Mouse (Mus musculus) stomach, embryonic 16.5 days (tissue): ENCODE results near the gene Ctsk. TPM values are rescaled to one million over a fixed set of nuclear protein-coding genes. Genes with fewer than 3 reads are reported as not detected.

ENCODE experiments used
- ATAC-seq: fragments of 200-750 bp; cut with Nextera tagmentation; 2 replicates; pipeline ENCODE4 v1.8.0; 2017; ENCODE audit warnings: moderate number of reproducible peaks, moderate TSS enrichment; ENCODE audit not compliant: insufficient read depth, low FRiP score
- H3K27ac ChIP-seq: fragments of 300-500 bp; sonication (generic); 2 replicates; pipeline ENCODE4 v1.5.1; 2014; ENCODE audit warnings: low read length
- H3K27me3 ChIP-seq: fragments of 300-500 bp; sonication (generic); 2 replicates; pipeline ENCODE4 v1.6.1; 2014; ENCODE audit warnings: low read length, control low read depth, mixed read lengths; ENCODE audit not compliant: control insufficient read depth, insufficient read depth
- H3K36me3 ChIP-seq: fragments of 300-500 bp; sonication (generic); 2 replicates; pipeline ENCODE4 v1.6.1; 2014; ENCODE audit warnings: low read length; ENCODE audit not compliant: control insufficient read depth, insufficient read depth
- H3K4me1 ChIP-seq: fragments of 300-500 bp; sonication (generic); 2 replicates; pipeline ENCODE4 v1.6.1; 2014; ENCODE audit warnings: low read length, control low read depth, mixed read lengths; ENCODE audit not compliant: control insufficient read depth, insufficient read depth
- H3K4me2 ChIP-seq: fragments of 300-500 bp; sonication (generic); 2 replicates; pipeline ENCODE4 v1.6.1; 2014; ENCODE audit warnings: low read depth, low read length, mixed read lengths
- H3K4me3 ChIP-seq: fragments of 300-500 bp; sonication (generic); replicated peaks from 2 replicates; pipeline ENCODE4 v1.5.1; 2014; ENCODE audit warnings: mild to moderate bottlenecking, low read length
- H3K9ac ChIP-seq: fragments of 300-500 bp; sonication (generic); 2 replicates; pipeline ENCODE4 v1.6.1; 2014; ENCODE audit warnings: low read length
- H3K9me3 ChIP-seq: fragments of 300-500 bp; sonication (generic); replicated peaks from 2 replicates; pipeline ENCODE4 v1.6.1; 2016; ENCODE audit warnings: low read length, control low read depth; ENCODE audit not compliant: control insufficient read depth
- WGBS: fragments of 180-500 bp; shearing (Covaris S2); extraction: QIAGEN DNeasy Blood & Tissue Kit; methylation state at CpG from one replicate; pipeline ENCODE4 v1.1.7; 2014; 5-methylcytosine and 5-hydroxymethylcytosine counted together
- polyA plus RNA-seq: library from polyadenylated mRNA; unstranded; fragments of >200 nt; fragmentation: Nextera tagmentation; extraction: Ambion mirVana; gene quantifications from 2 replicates; pipeline ENCODE4 v1.2.1, GENCODE M21; 2015

Gene Ctsk
- 15.6 and 16.7 TPM in 2 replicates for polyA plus RNA-seq

DNA sequence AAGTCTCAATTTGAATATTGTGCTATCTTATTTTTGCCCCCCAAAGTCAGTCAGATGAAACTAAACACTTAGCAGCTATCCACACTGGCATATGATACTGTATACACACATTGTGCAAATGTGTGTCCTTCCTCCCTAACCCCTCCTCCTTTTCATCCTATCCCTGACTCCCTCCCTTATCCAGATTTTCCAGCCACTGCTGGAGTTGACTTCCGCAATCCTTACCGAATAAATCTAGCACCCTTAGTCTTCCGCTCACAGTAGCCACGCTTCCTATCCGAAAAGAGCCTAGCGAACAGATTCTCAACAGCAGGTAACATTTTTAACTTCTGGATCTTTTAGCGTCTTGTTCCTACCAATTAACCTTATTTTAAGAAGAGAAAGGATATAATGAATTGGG lies at the start of gene Ctsk:
Ctsk (plus strand) TSS at position 233 of the 400 bp plus-strand sequence.
- Histone ChIP-seq H3K9ac (peak within 1 kb of the TSS; percentile 46), H3K4me3 (peak within 1 kb of the TSS; percentile 34), H3K9me3 (no peaks in the 10 kb centered on the region), H3K36me3 (no peaks in the 10 kb centered on the region), H3K4me1 (peaks cover 5% of the 10 kb centered on the region; the same call in 1 of the 2 replicates), H3K27ac (peak within 1 kb of the TSS; percentile 46; the same call in 1 of the 2 replicates), H3K27me3 (no peaks in the 10 kb centered on the region), H3K4me2 (peak within 1 kb of the TSS; percentile 45)
- no peak for ATAC-seq
- WGBS, result 65% methylated on average over 7 of the region's 7 CpGs

DNA sequence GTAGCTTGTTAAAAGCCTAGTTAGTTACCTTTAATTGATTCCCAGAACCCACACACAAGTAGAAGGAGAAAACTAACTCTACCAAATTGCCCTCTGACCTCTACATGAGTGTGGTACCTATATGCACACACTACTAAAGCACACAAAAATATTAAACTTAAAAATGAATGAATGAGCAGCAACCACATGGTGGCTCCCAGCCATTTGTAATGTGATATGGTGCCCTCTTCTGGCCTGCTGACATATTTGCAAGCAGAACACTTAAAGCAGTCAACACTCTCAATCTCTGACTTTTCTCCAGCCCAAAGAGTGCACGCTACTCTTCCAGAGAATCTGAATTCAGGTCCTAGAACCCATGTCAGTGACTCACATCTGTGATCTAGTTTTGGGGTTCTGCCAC lies 48.6 kb upstream of the Ctsk start:
- H3K4me3 ChIP-seq, result no peak overlapping the region

DNA sequence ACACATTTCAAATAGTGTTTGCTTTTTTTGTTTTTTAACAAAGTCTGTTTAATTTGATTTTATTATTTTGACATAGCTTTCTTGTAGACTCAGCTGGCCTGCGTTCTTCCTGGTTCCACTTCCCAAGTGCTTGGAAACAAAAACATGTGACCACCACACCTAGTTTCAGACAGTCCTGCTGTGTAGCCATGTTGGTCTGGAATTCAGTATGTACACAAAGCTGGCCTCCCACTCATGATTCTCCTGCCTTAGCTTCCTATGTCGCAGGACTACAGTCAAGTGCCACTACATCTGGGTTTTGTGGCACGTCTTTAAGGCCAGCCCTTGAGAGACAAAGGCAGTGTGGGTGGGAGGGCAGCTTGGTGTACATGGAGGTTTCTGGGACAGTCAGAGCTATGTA lies 48.1 kb upstream of the Ctsk start:
- Histone ChIP-seq H3K9ac (no peak overlapping the region), H3K4me3 (no peak overlapping the region), H3K27me3 (no peaks in the 10 kb centered on the region), H3K4me2 (no peak overlapping the region), H3K27ac (no peak overlapping the region), H3K4me1 (no peaks in the 10 kb centered on the region), H3K9me3 (no peaks in the 10 kb centered on the region), H3K36me3 (peaks cover 4% of the 10 kb centered on the region; the same call in 1 of the 2 replicates)
- no peak for ATAC-seq
- 83% methylated on average over 3 of the region's 3 CpGs for WGBS

More for the DNA sequence above, 48.6 kb upstream of the Ctsk start:
- H3K9me3 ChIP-seq, result no peaks in the 10 kb centered on the region
- H3K27me3 ChIP-seq, result no peaks in the 10 kb centered on the region
- 0 out of 2 replicates have a peak, but pooled peaks cover under 1% of the 10 kb centered on the region for H3K4me1 ChIP-seq
- ATAC-seq, result no peak
- no peak overlapping the region for H3K27ac ChIP-seq
- H3K36me3 ChIP-seq, result peaks cover 4% of the 10 kb centered on the region; the same call in 1 of the 2 replicates
- H3K9ac ChIP-seq, result no peak overlapping the region
- 53% methylated on average over 1 of the region's 1 CpGs for WGBS
- no peak overlapping the region for H3K4me2 ChIP-seq

DNA sequence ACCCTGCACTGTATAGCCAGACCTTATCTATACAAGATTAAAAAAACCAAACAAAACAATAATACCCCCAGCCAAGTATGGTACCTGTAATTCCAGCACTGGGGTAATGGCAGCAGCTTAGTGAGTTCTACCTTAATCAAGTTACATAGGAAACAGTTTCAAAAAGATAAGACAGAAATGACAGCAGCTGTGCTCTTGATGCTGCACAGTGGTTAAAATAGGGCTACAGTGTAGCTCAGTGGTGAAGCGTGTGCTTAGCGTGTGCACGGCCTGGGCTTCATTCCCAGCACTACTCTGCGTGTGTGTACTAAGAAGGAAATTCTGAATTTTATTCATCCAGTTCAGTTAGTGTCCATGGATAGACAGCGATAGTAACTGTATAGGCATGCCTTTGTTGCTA lies 42.7 kb upstream of the Ctsk start:
- Histone ChIP-seq H3K9ac (no peak overlapping the region), H3K27ac (no peak overlapping the region), H3K27me3 (no peaks in the 10 kb centered on the region), H3K36me3 (0 out of 2 replicates have a peak, but pooled peaks cover 7% of the 10 kb centered on the region), H3K9me3 (no peaks in the 10 kb centered on the region), H3K4me1 (no peaks in the 10 kb centered on the region), H3K4me3 (no peak overlapping the region), H3K4me2 (no peak overlapping the region)
- 96% methylated on average over 5 of the region's 5 CpGs for WGBS
- ATAC-seq, result no peak

DNA sequence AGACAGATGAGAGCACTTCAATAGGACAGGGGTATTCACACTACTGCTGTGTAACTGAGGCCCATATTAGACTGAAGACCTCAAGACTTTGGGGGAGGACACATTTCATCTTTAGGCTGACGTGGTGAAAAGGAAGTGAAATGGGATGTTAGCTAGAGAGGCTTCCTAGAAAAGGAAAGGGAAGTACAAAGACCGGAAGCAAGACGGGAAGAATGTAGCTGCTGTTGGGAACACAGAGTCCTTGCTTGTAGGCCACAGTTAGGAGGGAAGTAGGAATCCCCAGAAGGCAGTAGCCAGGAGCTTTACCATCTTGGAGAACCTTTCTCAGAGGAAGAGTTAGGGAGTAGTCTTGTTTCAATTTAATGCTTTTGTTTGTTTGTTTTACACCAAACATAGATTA lies 41.3 kb upstream of the Ctsk start:
- Histone ChIP-seq H3K27ac (no peak overlapping the region), H3K27me3 (no peaks in the 10 kb centered on the region), H3K36me3 (0 out of 2 replicates have a peak, but pooled peaks cover 7% of the 10 kb centered on the region), H3K9ac (no peak overlapping the region), H3K9me3 (no peaks in the 10 kb centered on the region), H3K4me3 (no peak overlapping the region), H3K4me2 (no peak overlapping the region), H3K4me1 (no peaks in the 10 kb centered on the region)
- 65% methylated on average over 3 of the region's 3 CpGs for WGBS
- ATAC-seq, result no peak

DNA sequence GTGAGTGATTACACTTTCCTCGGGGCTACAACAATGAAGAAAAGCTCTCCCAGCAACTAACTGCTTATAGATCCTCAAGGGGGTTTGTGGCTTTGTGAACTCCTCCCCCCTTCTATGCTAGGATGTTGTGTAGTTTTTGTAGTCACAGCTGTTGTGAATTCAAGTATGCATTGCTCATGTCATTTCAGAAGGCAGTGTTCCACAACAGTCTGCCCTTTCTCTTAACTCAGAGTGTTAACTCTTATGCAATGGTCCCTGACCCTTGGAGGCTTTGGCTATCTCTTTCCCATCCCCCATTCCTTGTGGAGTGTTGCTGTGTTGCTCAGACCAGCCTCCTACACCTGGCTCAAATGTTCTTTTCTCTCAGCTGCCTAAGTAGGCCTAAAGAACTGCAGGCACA lies 39.7 kb upstream of the Ctsk start:
- Histone ChIP-seq H3K9ac (no peak overlapping the region), H3K4me3 (no peak overlapping the region), H3K4me2 (no peak overlapping the region), H3K4me1 (no peaks in the 10 kb centered on the region), H3K27ac (no peak overlapping the region), H3K9me3 (no peaks in the 10 kb centered on the region), H3K27me3 (no peaks in the 10 kb centered on the region), H3K36me3 (0 out of 2 replicates have a peak, but pooled peaks cover 3% of the 10 kb centered on the region)
- 74% methylated on average over 1 of the region's 1 CpGs for WGBS
- no peak for ATAC-seq

DNA sequence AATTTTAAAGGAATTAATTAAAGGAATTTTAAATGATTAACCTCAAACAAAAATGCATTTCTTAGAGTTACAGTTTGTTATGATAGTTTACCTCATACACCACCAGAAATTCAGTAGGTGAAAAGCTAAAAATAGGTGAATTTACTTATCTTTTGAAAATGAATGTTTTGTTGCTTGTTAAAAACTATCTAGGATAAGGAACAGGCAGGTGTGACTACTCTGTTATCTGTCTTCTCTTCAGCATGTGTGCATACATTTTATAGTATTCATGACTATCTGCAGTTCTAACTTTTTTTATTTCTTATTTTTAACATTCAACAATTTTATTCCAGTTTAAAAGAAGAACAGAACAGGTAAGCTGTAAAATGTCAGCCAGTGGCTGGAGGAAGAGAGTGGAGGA lies 35.2 kb upstream of the Ctsk start:
- Histone ChIP-seq H3K4me2 (no peak overlapping the region), H3K4me3 (no peak overlapping the region), H3K9me3 (no peaks in the 10 kb centered on the region), H3K27me3 (no peaks in the 10 kb centered on the region), H3K36me3 (0 out of 2 replicates have a peak, but pooled peaks cover 3% of the 10 kb centered on the region), H3K4me1 (no peaks in the 10 kb centered on the region), H3K27ac (no peak overlapping the region), H3K9ac (no peak overlapping the region)
- no peak for ATAC-seq

DNA sequence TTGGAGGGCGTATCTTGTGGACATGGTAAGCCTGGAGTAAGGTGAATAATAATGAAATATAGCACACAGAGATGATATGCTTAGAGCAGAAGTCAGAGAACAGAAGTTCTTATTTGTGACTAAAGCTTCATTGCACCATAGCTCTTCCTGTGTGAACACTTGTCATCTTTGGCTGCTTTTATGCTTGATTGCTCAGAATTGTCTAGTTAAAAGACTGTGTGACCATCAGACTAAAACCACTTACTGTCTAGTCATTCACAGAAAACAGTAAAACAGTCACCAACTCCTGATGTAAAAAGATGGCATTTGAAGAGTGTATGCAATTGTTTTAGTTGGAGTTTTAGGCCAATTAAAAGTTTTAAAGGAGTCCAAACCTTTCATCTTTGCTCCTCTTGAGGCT lies 20.1 kb upstream of the Ctsk start:
- Histone ChIP-seq H3K36me3 (peaks cover 25% of the 10 kb centered on the region), H3K4me1 (no peaks in the 10 kb centered on the region), H3K9me3 (no peaks in the 10 kb centered on the region), H3K27ac (no peak overlapping the region), H3K4me2 (no peak overlapping the region), H3K4me3 (no peak overlapping the region), H3K27me3 (no peaks in the 10 kb centered on the region), H3K9ac (no peak overlapping the region)
- no peak for ATAC-seq
- WGBS, result 89% methylated on average over 1 of the region's 1 CpGs

DNA sequence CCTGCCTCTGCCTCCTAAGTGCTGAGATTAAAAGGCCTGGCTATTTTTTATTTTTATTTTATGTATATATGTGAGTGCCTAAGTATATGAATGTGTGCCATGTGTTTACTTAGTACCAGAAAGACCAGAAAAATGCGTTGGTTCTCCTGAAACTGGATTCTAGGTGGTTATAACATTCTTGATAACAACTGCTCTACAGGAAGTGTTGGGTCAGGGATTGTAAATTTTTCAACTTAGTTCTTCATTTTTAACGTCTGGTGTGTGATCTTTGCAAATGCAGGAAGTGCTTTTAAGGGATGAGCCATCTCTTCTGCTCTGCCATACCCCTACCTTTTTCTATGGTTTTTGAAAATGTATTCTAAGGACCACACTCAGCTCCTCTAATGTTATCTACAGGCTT lies 12.6 kb upstream of the Ctsk start:
- H3K9ac ChIP-seq, result no peak overlapping the region
- no peak overlapping the region for H3K4me3 ChIP-seq
- H3K4me2 ChIP-seq, result no peak overlapping the region
- H3K9me3 ChIP-seq, result no peaks in the 10 kb centered on the region
- ATAC-seq, result no peak
- no peaks in the 10 kb centered on the region for H3K27me3 ChIP-seq
- peaks cover 5% of the 10 kb centered on the region for H3K36me3 ChIP-seq
- H3K27ac ChIP-seq, result no peak overlapping the region
- no peaks in the 10 kb centered on the region for H3K4me1 ChIP-seq
- 75% methylated on average over 2 of the region's 2 CpGs for WGBS
